Mouse (Mus musculus) embryonic facial prominence, embryonic 15.5 days (tissue): ENCODE measurements around the gene Cntn5. TPM values are rescaled to one million over a fixed set of nuclear protein-coding genes. Genes with fewer than 3 reads are reported as not detected.

Experiments used
- ATAC-seq: fragments of 200-750 bp; cut with Nextera tagmentation; 2 replicates; pipeline ENCODE4 v1.8.0; 2017; ENCODE audit warnings: low read depth, moderate TSS enrichment; ENCODE audit not compliant: insufficient number of reproducible peaks, low FRiP score, low TSS enrichment
- H3K27ac ChIP-seq: fragments of 300-500 bp; sonication (generic); replicated peaks from 2 replicates; pipeline ENCODE4 v1.5.1; 2015; ENCODE audit warnings: mild to moderate bottlenecking, inconsistent platforms
- H3K27me3 ChIP-seq: fragments of 300-500 bp; sonication (generic); 2 replicates; pipeline ENCODE4 v1.6.1; 2015; ENCODE audit warnings: inconsistent platforms
- H3K36me3 ChIP-seq: fragments of 300-500 bp; sonication (generic); 2 replicates; pipeline ENCODE4 v1.6.1; 2015; ENCODE audit warnings: mild to moderate bottlenecking, inconsistent platforms
- H3K4me1 ChIP-seq: fragments of 300-500 bp; sonication (generic); 2 replicates; pipeline ENCODE4 v1.6.1; 2015; ENCODE audit warnings: inconsistent platforms
- H3K4me2 ChIP-seq: fragments of 300-500 bp; sonication (generic); replicated peaks from 2 replicates; pipeline ENCODE4 v1.6.1; 2015; ENCODE audit warnings: mild to moderate bottlenecking, inconsistent platforms
- H3K4me3 ChIP-seq: fragments of 300-500 bp; sonication (generic); replicated peaks from 2 replicates; pipeline ENCODE4 v1.5.1; 2015; ENCODE audit warnings: mild to moderate bottlenecking, inconsistent platforms
- H3K9ac ChIP-seq: fragments of 300-500 bp; sonication (generic); 2 replicates; pipeline ENCODE4 v1.6.1; 2015; ENCODE audit warnings: inconsistent platforms
- H3K9me3 ChIP-seq: fragments of 300-500 bp; sonication (generic); replicated peaks from 2 replicates; pipeline ENCODE4 v1.6.1; 2016; ENCODE audit warnings: inconsistent platforms
- WGBS: fragments of 180-500 bp; shearing (Covaris S2); methylation state at CpG from one replicate; pipeline ENCODE4 v1.1.7; 2015; 5-methylcytosine and 5-hydroxymethylcytosine counted together
- polyA plus RNA-seq: library from polyadenylated mRNA; unstranded; fragments of >200 nt; fragmentation: Nextera tagmentation; extraction: Ambion mirVana; gene quantifications from 2 replicates; pipeline ENCODE4 v1.2.1, GENCODE M21; 2015

The Cntn5 gene
- polyA plus RNA-seq, 1 experiment from 2014 or later, result 1.8 TPM

DNA sequence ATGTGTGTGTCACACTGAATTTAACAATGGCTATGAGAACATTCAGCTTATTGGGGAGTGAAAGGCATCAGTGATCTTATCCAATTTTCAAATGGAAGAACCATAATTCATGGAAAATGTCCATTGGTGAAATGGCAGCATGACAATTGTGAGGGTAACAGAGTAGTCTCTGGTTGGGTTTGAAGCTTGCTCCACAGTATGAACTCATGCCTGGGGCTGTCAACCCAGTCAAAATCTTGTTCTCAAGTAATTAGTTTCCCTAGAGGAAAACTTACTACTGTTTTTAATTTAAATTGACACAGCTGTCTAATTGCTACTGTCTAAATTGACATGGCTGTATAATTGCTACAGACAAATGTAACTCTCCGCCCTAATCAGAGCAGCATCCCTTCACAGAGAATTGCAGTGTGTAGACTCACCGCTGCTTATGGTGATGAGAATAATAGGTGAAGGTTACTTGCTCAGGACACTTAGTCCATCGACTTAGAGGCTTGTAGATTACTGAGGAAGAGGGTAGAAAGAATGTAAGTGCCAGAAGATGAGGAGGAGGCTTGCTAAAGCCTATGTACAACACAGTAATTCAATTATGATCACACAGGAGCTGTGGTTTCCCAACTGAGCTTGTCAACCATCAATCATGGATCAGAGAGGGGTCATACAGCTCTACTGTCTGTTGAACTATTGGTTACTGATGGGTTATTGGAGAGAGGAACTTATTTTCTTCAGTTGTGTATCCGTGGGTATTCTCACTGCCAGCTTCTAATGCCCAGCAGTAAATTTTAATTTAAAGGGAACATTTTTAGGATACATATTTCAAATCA, 859.4 kb downstream of the Cntn5 start:
- no peaks in the 10 kb centered on the region for H3K36me3 ChIP-seq
- H3K9ac ChIP-seq, result no peak overlapping the region
- 69% methylated on average over 4 of the region's 4 CpGs for WGBS
- H3K27me3 ChIP-seq, result no peaks in the 10 kb centered on the region
- H3K9me3 ChIP-seq, result no peaks in the 10 kb centered on the region
- H3K27ac ChIP-seq, result no peak overlapping the region
- ATAC-seq, result no peak
- no peaks in the 10 kb centered on the region for H3K4me1 ChIP-seq
- no peak overlapping the region for H3K4me3 ChIP-seq
- H3K4me2 ChIP-seq, result no peak overlapping the region

DNA sequence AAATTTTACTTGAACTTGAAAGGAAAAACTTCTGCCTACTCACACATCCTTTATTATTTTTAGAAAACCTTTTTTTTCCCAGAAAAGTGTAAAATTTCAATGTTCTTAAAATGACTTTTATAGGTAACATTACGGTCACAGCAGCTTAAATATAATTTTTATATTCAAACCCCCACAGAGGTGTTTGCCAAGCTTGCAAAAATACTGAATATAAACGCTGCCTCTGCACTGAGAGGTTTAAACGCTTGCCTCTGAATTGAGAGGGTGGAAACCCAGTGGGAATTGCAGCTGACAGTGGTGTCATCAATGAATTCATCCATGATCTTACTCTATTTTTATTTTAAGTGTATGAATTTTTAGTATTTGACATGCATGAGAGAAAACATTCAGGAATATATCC, 861.6 kb downstream of the Cntn5 start:
- ATAC-seq, result no peak
- H3K9me3 ChIP-seq, result no peaks in the 10 kb centered on the region
- H3K4me1 ChIP-seq, result no peaks in the 10 kb centered on the region
- H3K4me2 ChIP-seq, result no peak overlapping the region
- 68% methylated on average over 3 of the region's 3 CpGs for whole genome bisulfite sequencing
- no peak overlapping the region for H3K4me3 ChIP-seq
- no peak overlapping the region for H3K9ac ChIP-seq
- H3K27me3 ChIP-seq, result no peaks in the 10 kb centered on the region
- no peaks in the 10 kb centered on the region for H3K36me3 ChIP-seq
- H3K27ac ChIP-seq, result no peak overlapping the region

DNA sequence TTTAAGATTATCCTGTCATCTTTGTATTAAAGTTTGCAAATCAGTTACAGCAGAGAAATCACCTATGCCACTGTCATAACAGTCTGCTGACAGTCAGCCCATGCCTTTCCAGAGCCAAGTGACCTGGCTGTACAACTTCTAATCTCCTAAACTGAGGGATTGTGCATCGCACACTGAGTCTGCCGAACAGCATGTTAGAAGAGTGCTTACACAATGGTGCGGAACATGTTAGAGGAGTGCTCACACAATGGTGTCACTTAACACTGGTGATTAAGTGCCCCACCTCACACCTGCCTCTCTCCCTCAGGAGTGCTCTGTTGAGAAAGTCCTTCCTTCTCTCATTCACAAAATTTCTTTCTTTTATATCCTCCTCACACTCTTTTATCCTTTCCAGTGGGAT, 889.4 kb downstream of the Cntn5 start:
- Histone ChIP-seq H3K4me1 (no peaks in the 10 kb centered on the region), H3K4me3 (no peak overlapping the region), H3K4me2 (no peak overlapping the region), H3K9ac (no peak overlapping the region), H3K9me3 (no peaks in the 10 kb centered on the region), H3K27ac (no peak overlapping the region), H3K36me3 (no peaks in the 10 kb centered on the region), H3K27me3 (no peaks in the 10 kb centered on the region)
- 72% methylated on average over 3 of the region's 3 CpGs for WGBS
- no peak for ATAC-seq

DNA sequence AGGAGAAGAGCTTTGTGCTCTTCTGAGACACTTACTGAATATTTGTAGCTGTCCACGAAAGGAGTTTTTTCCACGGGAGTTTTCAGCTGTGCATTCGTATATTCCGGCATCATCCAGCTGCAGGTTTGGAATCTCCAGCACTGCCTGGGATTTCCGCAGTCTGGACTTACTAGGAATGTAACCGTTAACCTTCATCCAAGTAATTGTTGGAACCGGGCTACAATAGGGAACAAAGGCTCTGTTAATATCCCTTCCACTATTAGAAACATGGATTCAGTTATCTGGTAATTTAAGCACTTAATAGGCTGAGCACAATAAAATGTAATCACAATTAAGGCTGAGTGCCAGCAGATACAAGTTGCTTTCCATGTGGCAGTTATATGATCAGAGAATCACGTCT, 920.5 kb downstream of the Cntn5 start:
- no peak overlapping the region for H3K9ac ChIP-seq
- no peak for ATAC-seq
- WGBS, result 59% methylated on average over 8 of the region's 8 CpGs
- no peaks in the 10 kb centered on the region for H3K27me3 ChIP-seq
- H3K36me3 ChIP-seq, result no peaks in the 10 kb centered on the region
- no peaks in the 10 kb centered on the region for H3K9me3 ChIP-seq
- no peak overlapping the region for H3K4me2 ChIP-seq
- H3K4me1 ChIP-seq, result no peaks in the 10 kb centered on the region
- H3K27ac ChIP-seq, result no peak overlapping the region
- no peak overlapping the region for H3K4me3 ChIP-seq

DNA sequence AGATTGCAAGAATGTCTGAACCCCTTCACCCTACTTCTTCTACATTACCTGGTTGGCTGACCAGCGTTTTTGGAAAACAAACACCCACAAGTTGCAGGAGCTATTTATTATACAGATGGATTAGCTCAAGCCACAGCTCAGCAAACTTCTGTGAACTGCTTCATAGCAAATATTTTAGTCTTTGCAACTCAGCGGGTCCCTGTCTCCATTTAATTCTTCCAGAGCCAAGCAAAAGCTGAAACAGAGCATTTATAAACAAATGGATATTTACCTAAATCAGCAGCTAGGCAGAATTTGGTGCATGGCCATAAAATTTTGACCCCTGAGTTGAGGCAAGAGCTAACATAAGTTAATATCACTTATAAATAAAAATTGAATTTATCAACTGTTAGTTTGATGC, 921.4 kb downstream of the Cntn5 start:
- Histone ChIP-seq H3K27me3 (no peaks in the 10 kb centered on the region), H3K4me2 (no peak overlapping the region), H3K9ac (no peak overlapping the region), H3K4me1 (no peaks in the 10 kb centered on the region), H3K36me3 (no peaks in the 10 kb centered on the region), H3K4me3 (no peak overlapping the region), H3K27ac (no peak overlapping the region), H3K9me3 (no peaks in the 10 kb centered on the region)
- WGBS, result 72% methylated on average over 2 of the region's 2 CpGs
- ATAC-seq, result no peak

DNA sequence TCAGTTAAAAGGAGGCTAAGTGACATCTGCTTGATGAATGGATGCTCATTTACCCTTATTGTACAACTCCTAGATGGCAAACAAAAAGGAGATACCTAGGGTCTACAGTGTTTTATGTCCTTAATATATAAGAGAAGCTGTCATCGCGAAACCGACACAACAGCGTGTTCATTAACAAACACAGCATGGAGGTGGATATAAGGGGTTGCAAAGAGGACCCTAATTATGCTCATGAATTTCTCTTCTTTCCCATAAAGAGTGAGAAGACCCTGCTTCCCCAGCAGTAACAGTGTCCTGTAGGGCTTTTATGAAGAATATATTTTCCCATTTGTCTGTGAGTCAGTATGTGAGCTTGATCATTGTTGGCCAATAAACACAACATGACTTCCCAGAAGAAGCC, 939.2 kb downstream of the Cntn5 start:
- 93% methylated on average over 4 of the region's 4 CpGs for WGBS

DNA sequence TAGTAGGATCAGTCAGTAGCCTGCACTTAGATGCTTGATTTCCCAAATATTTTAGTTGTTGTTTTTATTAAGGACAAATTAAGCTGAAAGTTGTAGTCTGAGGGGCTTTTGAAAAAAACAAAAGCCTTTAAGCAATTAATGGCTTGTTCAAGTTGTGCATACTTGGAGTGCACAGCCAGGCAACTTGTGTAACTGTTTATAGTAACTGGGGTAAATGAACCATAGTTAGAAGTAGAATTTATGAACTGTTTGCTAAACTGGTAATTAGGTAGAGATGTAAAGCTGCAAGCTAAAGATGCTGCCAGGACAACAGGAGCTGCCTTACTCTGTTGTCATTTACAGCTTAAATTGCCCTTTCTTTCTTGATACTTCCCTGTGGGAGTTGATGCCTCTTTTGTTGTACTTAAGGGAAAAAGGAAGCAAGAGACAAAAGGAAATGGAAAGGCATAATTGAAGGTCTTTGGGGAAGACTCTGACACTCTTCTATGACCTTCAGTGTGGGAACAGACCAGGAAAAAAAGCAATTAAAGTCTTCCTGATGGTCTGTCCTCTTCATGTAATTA, 943.9 kb downstream of the Cntn5 start:
- Histone ChIP-seq H3K27me3 (no peaks in the 10 kb centered on the region), H3K36me3 (no peaks in the 10 kb centered on the region), H3K9me3 (no peaks in the 10 kb centered on the region), H3K4me1 (no peaks in the 10 kb centered on the region), H3K4me3 (no peak overlapping the region), H3K9ac (no peak overlapping the region), H3K4me2 (no peak overlapping the region), H3K27ac (no peak overlapping the region)
- no peak for ATAC-seq

More for the DNA sequence above, 939.2 kb downstream of the Cntn5 start:
- no peak overlapping the region for H3K4me2 ChIP-seq
- H3K27ac ChIP-seq, result no peak overlapping the region
- no peak for ATAC-seq
- no peaks in the 10 kb centered on the region for H3K9me3 ChIP-seq
- no peaks in the 10 kb centered on the region for H3K27me3 ChIP-seq
- H3K4me1 ChIP-seq, result no peaks in the 10 kb centered on the region
- H3K9ac ChIP-seq, result no peak overlapping the region
- no peaks in the 10 kb centered on the region for H3K36me3 ChIP-seq
- H3K4me3 ChIP-seq, result no peak overlapping the region

DNA sequence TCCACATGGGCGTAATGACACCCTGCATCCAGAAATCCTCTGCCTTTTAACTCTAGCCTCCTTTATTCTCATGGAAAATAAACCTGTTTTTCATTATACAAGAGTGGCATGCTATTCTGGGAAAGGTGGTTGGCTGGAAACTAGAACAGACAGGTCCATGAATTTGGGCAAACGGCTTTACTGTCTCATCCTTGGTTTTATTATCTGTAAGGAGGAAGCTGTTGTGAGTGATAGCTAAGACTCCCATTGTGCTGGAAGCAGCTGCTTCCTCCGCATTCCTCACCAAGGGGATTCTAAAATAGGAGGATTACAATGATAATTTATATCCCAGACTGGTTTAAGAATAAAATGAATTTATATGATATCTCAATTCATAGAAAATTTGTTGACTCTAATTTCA, 955.2 kb downstream of the Cntn5 start:
- Histone ChIP-seq H3K27ac (no peak overlapping the region), H3K9me3 (no peaks in the 10 kb centered on the region), H3K36me3 (no peaks in the 10 kb centered on the region), H3K4me3 (no peak overlapping the region), H3K4me2 (no peak overlapping the region), H3K27me3 (no peaks in the 10 kb centered on the region), H3K4me1 (no peaks in the 10 kb centered on the region), H3K9ac (no peak overlapping the region)
- 39% methylated on average over 3 of the region's 3 CpGs for WGBS
- no peak for ATAC-seq

DNA sequence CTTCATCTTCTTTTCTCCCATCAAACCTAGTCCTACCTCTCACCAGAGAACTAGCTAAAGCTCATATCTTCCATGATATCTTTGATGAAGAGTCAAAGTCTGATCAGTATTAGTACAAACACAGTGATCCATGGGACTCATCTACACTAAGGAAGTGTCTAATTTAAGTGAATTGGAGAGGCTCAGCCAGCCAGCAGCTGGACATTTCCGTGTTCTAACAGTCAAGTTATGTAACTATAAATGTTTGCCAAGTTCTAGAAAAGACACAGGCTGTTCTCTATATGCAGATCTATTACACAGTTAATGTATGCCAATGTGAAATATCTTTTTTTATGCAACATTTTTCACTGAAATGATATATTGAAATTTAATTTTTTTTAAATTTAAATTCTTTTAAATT, 959.7 kb downstream of the Cntn5 start:
- 65% methylated on average over 1 of the region's 1 CpGs for WGBS
- Histone ChIP-seq H3K4me3 (no peak overlapping the region), H3K27ac (no peak overlapping the region), H3K36me3 (no peaks in the 10 kb centered on the region), H3K4me2 (no peak overlapping the region), H3K9me3 (no peaks in the 10 kb centered on the region), H3K27me3 (no peaks in the 10 kb centered on the region), H3K9ac (no peak overlapping the region), H3K4me1 (no peaks in the 10 kb centered on the region)
- no peak for ATAC-seq

DNA sequence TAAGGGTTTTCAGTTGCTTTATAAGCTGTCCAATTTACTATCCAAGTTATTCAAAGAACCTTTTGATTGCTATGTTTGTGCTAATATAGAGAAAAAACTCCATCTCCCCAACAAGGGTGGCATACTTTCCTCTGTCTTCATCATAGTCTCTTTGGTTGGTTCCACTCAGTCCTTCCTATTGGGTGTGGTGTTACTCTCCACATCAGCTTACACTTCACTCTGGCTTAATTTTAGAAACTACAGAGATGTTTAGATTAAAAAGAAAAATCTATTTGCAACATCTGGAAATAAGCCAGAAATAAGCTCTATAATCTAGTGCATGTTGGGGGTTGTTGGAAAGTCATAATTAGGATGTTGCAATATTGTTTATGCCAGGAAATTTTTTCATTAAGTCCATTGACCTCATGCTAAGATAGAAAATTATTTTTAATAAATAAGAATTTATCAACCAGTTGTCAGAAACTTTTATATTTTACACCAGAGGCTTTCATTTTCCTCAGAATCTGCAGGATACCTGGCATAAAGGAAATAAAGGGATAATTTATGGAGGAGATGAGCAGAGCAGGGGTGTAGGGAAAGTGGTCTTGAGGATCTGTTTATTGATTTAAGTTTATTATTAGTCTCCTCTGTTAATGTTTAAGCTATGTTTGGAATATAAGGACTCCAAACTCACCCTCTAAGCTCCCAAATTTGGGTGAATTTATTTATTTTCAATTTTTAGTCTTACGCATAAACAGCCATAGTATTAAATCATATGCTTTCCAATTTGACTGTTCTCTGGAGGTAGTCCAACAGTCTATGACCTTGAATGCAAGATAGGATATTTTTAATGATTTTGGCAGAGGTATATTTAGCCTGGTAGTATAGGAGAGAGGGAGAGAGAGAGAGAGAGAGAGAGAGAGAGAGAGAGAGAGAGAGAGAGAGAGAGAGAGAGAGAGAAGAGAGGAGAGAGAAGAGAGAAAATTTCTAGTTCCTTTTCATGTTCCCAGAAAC, 966.8 kb downstream of the Cntn5 start:
- H3K27ac ChIP-seq, result no peak overlapping the region
- H3K4me3 ChIP-seq, result no peak overlapping the region
- H3K4me1 ChIP-seq, result no peaks in the 10 kb centered on the region
- H3K4me2 ChIP-seq, result no peak overlapping the region
- no peak overlapping the region for H3K9ac ChIP-seq
- WGBS, result 94% methylated on average over 1 of the region's 1 CpGs
- H3K27me3 ChIP-seq, result no peaks in the 10 kb centered on the region
- ATAC-seq, result no peak
- no peaks in the 10 kb centered on the region for H3K36me3 ChIP-seq
- no peaks in the 10 kb centered on the region for H3K9me3 ChIP-seq

DNA sequence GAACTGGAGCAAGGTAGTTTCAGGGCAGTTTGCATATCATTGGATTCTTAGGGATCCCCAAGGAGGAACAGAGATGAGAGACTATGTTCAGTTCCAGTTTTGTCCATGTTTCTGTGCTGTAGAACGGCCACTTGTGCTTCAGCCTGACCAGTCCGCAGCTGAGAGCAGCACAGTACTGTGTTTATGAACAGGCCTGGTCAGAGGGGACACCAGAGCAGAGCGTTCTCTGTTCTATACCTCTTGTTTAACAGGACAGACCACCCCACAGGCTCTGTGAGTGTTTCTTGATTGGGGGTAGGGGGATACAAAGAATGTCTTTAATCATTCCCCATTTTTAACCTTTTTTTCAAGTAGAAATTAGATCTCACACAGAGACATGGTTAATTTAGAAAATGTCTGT, 984.0 kb downstream of the Cntn5 start:
- no peaks in the 10 kb centered on the region for H3K36me3 ChIP-seq
- 72% methylated on average over 3 of the region's 3 CpGs for WGBS

More for the DNA sequence above, 984.0 kb downstream of the Cntn5 start:
- H3K4me1 ChIP-seq, result no peaks in the 10 kb centered on the region
- ATAC-seq, result no peak
- no peak overlapping the region for H3K27ac ChIP-seq
- no peaks in the 10 kb centered on the region for H3K9me3 ChIP-seq
- no peaks in the 10 kb centered on the region for H3K27me3 ChIP-seq
- H3K4me3 ChIP-seq, result no peak overlapping the region
- no peak overlapping the region for H3K4me2 ChIP-seq
- no peak overlapping the region for H3K9ac ChIP-seq
